Mouse (Mus musculus): ENCODE measurements at regions not wholly inside any gene's neighbourhood (a gene's known extent, or its start where the extent isn't known, plus 50 kb on each side); places are given as distances from the start of the nearest gene placed in this dataset.

- no peak for DNase-seq (ENCODE audit: low spot score in 2 of 2)
Observed at GRCm38 (mm10) chr7:67429008-67429873, 56.6 kb upstream of the Mef2a start.

DNA sequence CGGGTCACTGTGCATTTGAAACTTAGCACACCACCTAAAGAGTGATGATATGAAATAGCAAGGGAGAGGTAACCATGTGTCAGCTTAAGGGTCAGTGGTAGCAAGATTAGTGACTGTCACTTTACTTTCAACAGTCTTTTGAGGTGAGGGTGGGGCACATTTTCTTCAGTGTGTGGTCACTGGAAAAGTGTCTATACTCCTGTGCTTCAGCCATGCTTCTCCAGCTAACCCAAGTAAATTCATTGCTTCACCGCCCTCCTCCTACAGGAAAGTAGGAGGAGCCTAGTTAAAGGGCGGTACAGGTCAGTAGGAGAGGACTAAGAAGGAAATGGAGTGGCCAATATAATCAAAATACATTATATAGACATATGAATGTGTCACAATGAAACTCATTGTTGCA lies 55.7 kb upstream of the Mef2a start:
- no peak for DNase-seq (ENCODE audit: low spot score in 2 of 2)

DNA sequence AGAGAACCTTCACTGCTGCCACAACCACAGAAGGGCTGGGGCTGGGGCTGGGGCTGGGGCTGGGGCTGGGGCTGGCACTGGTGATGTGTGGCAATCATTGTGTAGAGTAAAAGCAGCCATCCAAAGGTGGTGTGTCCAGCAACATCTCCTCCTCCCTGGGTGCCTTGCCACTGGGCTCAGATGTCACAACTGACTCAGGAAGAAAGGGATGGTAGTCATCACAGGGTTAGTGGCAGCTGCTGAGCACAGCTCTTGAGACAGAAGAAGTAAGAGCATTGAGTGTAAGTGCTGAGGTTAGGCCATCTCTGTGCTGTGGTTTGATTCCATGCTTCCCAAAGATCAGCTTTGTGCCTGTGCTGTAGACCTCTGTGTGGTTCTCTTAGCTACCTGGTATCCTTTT lies 53.4 kb upstream of the Mef2a start:
- DNase-seq (ENCODE audit: low spot score in 2 of 2) = no peak

- DNase-seq (ENCODE audit: low spot score in 2 of 2) = no peak
Observed at GRCm38 (mm10) chr7:67425581-67425980, 52.9 kb upstream of the Mef2a start.

DNA sequence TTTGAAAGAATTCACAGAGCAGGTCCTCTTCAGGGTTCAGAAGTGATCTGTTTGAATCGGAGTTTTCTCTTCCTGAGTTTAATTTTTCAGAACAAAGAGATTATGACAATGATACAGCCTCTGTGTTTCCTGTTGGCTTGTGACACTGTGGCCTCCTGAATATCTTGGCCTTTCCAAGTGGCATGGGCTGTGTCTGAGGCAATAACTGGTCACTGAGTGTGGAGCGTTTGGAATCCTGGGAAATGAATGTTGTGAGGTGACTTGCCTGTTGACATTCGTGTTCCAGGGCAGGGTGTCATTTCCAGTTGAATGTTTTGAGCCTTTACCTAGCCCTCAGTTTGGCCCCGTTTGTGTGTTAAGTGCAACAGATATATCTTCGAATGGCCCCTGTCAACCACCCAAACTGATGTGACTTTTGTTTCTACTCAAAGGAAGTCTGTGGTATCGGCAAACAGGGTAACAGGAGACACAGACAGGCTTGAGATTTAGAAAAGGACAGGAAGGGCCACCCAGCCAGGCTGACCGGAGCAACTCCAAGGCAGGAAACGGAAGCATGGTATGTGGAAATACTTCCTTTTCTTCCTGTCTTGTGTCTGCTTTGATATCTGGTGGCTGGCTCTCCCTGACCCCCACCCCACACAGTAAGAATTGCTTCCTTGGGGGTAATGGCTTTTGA lies 52.3 kb upstream of the Mef2a start:
- no peak for DNase-seq (ENCODE audit: low spot score in 2 of 2)

Data from frontal cortex, postnatal 10 days (tissue).